Mouse (Mus musculus) liver, embryonic 16.5 days (tissue): ENCODE results near the gene Hsd17b2. TPM values are rescaled to one million over a fixed set of nuclear protein-coding genes. Genes with fewer than 3 reads are reported as not detected.

Source experiments
- ATAC-seq: fragments of 200-750 bp; cut with Nextera tagmentation; 2 replicates; pipeline ENCODE4 v1.8.0; 2017; ENCODE audit warnings: low read depth, mild to moderate bottlenecking, moderate number of reproducible peaks, moderate library complexity
- H3K27ac ChIP-seq: fragments of 300-500 bp; sonication (generic); 2 replicates; pipeline ENCODE4 v1.5.1; 2014; ENCODE audit warnings: mild to moderate bottlenecking, low read length
- H3K27me3 ChIP-seq: fragments of 300-500 bp; sonication (generic); 2 replicates; pipeline ENCODE4 v1.6.1; 2014; ENCODE audit warnings: low read depth, low read length, mixed read lengths; ENCODE audit not compliant: control insufficient read depth, insufficient read depth
- H3K36me3 ChIP-seq: fragments of 300-500 bp; sonication (generic); 2 replicates; pipeline ENCODE4 v1.6.1; 2014; ENCODE audit warnings: mild to moderate bottlenecking; ENCODE audit not compliant: control insufficient read depth, insufficient read depth
- H3K4me1 ChIP-seq: fragments of 300-500 bp; sonication (generic); 2 replicates; pipeline ENCODE4 v1.6.1; 2014; ENCODE audit warnings: low read depth, low read length, mixed read lengths; ENCODE audit not compliant: control insufficient read depth
- H3K4me2 ChIP-seq: fragments of 300-500 bp; sonication (generic); 2 replicates; pipeline ENCODE4 v1.6.1; 2014; ENCODE audit warnings: low read depth, low read length, mixed read lengths
- H3K4me3 ChIP-seq: fragments of 300-500 bp; sonication (generic); 2 replicates; pipeline ENCODE4 v1.5.1; 2014; ENCODE audit warnings: low read depth, mild to moderate bottlenecking, low read length
- H3K9ac ChIP-seq: fragments of 300-500 bp; sonication (generic); 2 replicates; pipeline ENCODE4 v1.6.1; 2014; ENCODE audit warnings: low read depth, low read length
- H3K9me3 ChIP-seq: fragments of 300-500 bp; sonication (generic); replicated peaks from 2 replicates; pipeline ENCODE4 v1.6.1; 2016; ENCODE audit warnings: low read length; ENCODE audit not compliant: control insufficient read depth
- WGBS: fragments of 180-500 bp; shearing (Covaris S2); extraction: QIAGEN DNeasy Blood & Tissue Kit; methylation state at CpG from one replicate; pipeline ENCODE4 v1.1.7; 2014; ENCODE audit not compliant: insufficient replicate concordance; 5-methylcytosine and 5-hydroxymethylcytosine counted together
- polyA plus RNA-seq: library from polyadenylated mRNA; unstranded; fragments of >200 nt; fragmentation: Nextera tagmentation; extraction: Ambion mirVana; gene quantifications from 2 replicates; pipeline ENCODE4 v1.2.1, GENCODE M21; 2015

Hsd17b2 gene
- polyA plus RNA-seq = 90.2 and 94.8 TPM in 2 replicates

DNA sequence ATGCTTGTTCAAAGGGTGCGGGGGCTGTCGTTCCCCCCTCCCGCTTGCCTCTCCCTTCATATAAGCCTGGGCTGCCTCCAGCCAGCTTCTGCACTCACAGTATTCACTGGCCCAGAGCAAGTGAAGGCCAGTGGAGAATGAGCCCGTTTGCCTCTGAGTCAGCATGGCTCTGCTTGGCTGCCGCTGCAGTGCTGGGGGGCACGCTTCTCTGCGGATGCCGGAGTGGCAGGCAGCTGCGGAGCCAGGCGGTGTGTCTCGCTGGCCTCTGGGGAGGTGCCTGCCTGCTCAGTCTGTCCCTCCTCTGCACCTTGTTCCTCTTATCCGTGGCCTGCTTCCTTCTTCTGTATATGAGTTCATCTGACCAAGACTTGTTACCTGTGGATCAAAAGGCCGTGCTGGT, at the start of gene Hsd17b2:
TSS of gene Hsd17b2 (plus strand) at position 46 of the 400 bp plus-strand sequence.
- no peaks in the 10 kb centered on the region; the same call in 1 of the 2 replicates for H3K4me1 ChIP-seq
- no peaks in the 10 kb centered on the region for H3K9me3 ChIP-seq
- peak within 1 kb of the TSS; percentile 54 for H3K4me3 ChIP-seq
- no peaks in the 10 kb centered on the region for H3K27me3 ChIP-seq
- ATAC-seq = peak; percentile 15; the same call in 1 of the 2 replicates
- H3K9ac ChIP-seq = peak within 1 kb of the TSS; percentile 51
- peak within 1 kb of the TSS; percentile 87 for H3K27ac ChIP-seq
- no peaks in the 10 kb centered on the region for H3K36me3 ChIP-seq
- 40% methylated on average over 13 of the region's 13 CpGs for WGBS
- H3K4me2 ChIP-seq = peak within 1 kb of the TSS; percentile 56

DNA sequence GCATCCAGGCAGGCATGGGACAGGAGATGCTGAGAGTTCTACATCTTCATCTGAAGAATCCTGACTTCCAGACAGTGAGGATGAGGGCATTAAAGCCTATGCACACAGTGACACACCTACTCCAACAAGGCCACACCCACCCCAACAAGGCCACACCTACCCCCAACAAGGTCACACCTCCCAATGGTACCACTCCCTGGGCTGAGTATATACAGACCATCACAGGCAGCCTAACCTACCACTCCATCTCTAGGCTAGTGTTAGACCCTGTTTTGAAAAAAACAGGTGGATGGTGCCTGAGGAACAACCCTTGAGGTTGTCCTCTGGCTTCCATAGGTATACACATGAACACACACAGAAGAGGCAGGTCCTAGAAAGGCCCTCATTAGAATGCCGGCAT, 49.4 kb upstream of the Hsd17b2 start:
- Histone ChIP-seq H3K36me3 (no peaks in the 10 kb centered on the region), H3K4me1 (no peaks in the 10 kb centered on the region), H3K4me2 (no peak overlapping the region), H3K9ac (no peak overlapping the region), H3K27ac (no peak overlapping the region), H3K27me3 (no peaks in the 10 kb centered on the region), H3K4me3 (no peak overlapping the region), H3K9me3 (peaks cover 7% of the 10 kb centered on the region; the same call in 1 of the 2 replicates)
- ATAC-seq = no peak
- WGBS = 83% methylated on average over 1 of the region's 1 CpGs

DNA sequence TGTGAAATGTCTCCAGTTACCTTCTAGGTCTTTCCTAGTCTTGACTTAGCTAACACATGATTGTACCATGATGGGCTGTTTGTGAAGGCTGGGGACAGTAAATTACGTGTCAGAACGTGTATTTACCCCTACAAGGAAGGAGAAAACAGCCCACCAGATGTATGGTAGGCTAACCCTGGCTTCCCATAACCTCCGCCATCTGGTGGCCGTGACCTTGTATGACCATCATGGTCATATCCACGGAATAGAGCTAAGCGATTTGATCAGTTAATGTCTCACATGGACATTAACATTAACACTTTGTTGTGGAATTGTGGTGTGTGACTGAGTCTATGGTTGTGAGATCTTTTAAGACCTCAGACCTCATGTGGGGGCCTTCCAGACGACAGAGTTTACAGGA, 42.7 kb upstream of the Hsd17b2 start:
- WGBS = 56% methylated on average over 7 of the region's 7 CpGs
- H3K27me3 ChIP-seq = no peaks in the 10 kb centered on the region
- ATAC-seq = no peak
- H3K4me3 ChIP-seq = no peak overlapping the region
- H3K27ac ChIP-seq = no peak overlapping the region
- no peak overlapping the region for H3K9ac ChIP-seq
- H3K4me2 ChIP-seq = no peak overlapping the region
- H3K9me3 ChIP-seq = no peaks in the 10 kb centered on the region
- H3K36me3 ChIP-seq = no peaks in the 10 kb centered on the region; the same call in 1 of the 2 replicates
- peaks cover 4% of the 10 kb centered on the region; the same call in 1 of the 2 replicates for H3K4me1 ChIP-seq

DNA sequence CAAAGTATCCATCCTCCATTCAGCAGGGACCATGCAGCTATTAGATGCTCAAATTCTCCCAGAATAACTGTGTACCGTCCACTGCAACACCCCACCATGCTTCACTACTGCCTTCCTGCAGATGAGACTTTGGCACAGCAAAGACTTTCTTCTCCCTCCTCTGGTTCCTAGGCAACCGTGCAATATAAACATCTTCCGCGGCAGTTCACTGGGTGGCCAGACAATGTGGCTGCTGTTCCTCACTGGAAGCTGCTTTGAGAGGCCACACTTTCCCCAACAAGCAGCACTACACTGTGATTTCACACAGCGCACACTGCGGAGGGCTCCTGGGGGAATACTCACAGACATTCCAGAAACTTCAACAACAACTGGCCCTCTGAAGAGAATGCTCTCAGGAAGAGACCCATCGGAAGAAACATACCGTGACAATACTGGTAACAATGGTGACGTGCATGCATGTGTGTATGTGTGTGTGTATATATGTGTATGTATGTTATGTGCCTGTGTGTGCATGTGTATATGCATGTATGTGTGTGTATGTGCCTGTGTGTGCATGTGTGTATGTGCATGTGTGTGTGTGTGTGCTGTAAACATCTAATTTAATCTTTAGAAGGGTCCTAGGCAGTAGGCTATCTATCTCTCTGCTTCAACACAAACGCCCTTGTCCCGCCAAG, 41.2 kb upstream of the Hsd17b2 start:
- no peak for ATAC-seq
- H3K9ac ChIP-seq = no peak overlapping the region
- peaks cover 4% of the 10 kb centered on the region; the same call in 1 of the 2 replicates for H3K4me1 ChIP-seq
- H3K4me2 ChIP-seq = no peak overlapping the region
- no peaks in the 10 kb centered on the region; the same call in 1 of the 2 replicates for H3K36me3 ChIP-seq
- no peak overlapping the region for H3K27ac ChIP-seq
- H3K9me3 ChIP-seq = no peaks in the 10 kb centered on the region
- WGBS = 48% methylated on average over 11 of the region's 11 CpGs
- H3K27me3 ChIP-seq = no peaks in the 10 kb centered on the region
- no peak overlapping the region for H3K4me3 ChIP-seq

DNA sequence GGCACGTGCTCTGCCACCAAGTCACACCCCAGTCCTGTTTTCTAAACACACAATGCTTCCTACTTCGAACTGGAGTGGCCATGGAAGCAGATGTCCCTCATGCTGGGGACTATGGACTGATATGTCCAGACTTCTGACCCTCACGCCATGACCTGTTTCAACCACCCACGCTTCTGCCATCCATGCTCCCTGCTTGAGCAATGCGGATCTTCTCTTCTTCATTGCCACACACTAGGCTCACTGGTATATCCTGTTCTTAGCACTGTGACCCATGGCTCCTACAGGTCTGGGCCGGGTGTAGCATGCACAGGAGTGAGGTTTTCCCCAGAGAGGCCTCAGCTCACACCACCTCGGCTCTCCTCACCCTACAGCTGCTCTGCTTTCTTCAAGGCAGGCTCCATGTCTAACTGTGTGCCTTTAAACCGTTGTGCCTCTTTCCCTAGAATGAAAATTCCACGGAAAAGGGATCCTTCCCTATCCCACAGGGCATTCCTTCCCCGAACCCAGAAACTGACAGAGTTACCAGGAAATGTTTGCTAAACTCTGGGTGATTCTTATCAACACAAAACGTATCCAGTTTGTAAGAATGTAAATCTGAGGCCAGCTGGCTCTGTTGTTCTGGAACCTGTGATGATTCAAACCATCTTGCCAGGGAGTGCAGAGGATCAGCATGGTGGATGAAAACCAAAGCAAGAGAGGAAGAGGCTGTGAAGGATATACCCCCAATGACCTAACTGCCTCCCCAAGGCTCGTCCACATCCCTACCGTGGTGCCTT, 34.2 kb upstream of the Hsd17b2 start:
- Histone ChIP-seq H3K27ac (no peak overlapping the region), H3K9me3 (no peaks in the 10 kb centered on the region), H3K9ac (no peak overlapping the region), H3K4me1 (no peaks in the 10 kb centered on the region; the same call in 1 of the 2 replicates), H3K4me2 (no peak overlapping the region), H3K36me3 (no peaks in the 10 kb centered on the region; the same call in 1 of the 2 replicates), H3K4me3 (no peak overlapping the region), H3K27me3 (no peaks in the 10 kb centered on the region)
- WGBS = 52% methylated on average over 13 of the region's 13 CpGs
- ATAC-seq = peak; percentile 78

DNA sequence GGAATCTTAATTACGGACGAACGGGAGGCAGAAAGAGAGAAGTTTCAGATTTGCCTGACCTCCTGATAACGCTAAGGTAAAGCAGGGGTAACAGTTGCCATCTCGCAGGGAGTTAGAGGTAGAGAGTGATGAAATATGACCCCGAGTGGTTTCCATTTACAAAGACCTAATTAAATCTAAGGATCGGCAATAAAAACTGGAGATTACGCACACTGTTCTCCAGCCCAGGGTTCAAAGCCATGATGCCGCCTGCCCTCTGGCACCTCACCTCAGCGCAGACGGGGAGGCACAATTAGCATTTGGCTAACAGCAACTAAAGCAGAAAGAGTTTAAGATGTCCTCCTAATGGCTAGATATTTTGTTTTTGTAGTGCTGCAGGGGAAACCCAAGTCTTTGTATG, 31.2 kb upstream of the Hsd17b2 start:
- H3K27me3 ChIP-seq = no peaks in the 10 kb centered on the region
- H3K9me3 ChIP-seq = no peaks in the 10 kb centered on the region
- no peaks in the 10 kb centered on the region for H3K36me3 ChIP-seq
- no peak overlapping the region for H3K4me2 ChIP-seq
- no peak overlapping the region for H3K27ac ChIP-seq
- H3K9ac ChIP-seq = no peak overlapping the region
- no peak for ATAC-seq
- no peaks in the 10 kb centered on the region; the same call in 1 of the 2 replicates for H3K4me1 ChIP-seq
- WGBS = 19% methylated on average over 11 of the region's 11 CpGs
- no peak overlapping the region for H3K4me3 ChIP-seq

DNA sequence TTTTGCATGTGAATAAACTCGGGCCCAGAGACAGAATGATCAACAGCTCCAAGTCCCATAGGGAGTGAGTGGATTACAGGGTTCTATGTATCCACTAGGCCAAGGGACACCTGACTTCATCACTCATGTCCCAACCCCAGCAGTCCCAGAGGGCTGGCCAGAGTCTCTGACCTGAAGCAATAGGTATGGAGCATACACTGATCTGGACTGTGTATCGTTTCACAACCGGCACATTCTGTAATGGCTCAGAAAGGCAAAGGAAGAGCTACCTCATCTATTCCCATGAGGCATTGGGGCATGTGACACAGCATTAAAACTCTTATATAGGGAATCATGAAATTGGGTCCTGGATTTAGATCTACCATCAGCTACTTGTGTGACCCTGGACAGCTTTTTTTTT, 29.1 kb upstream of the Hsd17b2 start:
- ATAC-seq = peak; percentile 75
- Histone ChIP-seq H3K4me2 (no peak overlapping the region), H3K9me3 (no peaks in the 10 kb centered on the region), H3K27ac (no peak overlapping the region), H3K4me1 (no peaks in the 10 kb centered on the region; the same call in 1 of the 2 replicates), H3K36me3 (no peaks in the 10 kb centered on the region), H3K4me3 (no peak overlapping the region), H3K9ac (no peak overlapping the region), H3K27me3 (no peaks in the 10 kb centered on the region)
- WGBS = 75% methylated on average over 3 of the region's 3 CpGs

DNA sequence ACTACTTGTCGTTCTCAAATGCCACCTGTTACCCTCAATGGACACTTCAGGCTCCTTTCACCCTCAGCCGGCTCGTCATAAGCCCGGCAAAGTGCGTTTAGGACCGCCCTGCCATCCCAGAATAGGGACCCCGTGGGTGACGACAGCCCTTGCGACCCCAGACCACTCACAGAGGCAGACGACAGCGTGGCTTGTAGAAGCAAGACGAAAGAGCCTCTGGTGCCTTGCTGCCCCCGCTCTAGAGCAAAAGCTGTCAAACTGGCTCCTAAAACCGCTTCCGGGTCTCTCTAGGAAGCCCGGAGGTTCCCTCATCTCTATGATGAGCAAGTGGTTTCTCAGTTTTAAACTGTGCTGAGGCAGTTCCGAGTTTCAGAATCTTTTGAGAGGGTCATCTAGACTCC, 28.3 kb upstream of the Hsd17b2 start, which contains the start of gene Sdr42e1:
TSS of gene Sdr42e1 (minus strand) at position 260 of the 401 bp plus-strand sequence.
- H3K9me3 ChIP-seq = no peaks in the 10 kb centered on the region
- no peak for ATAC-seq
- H3K4me2 ChIP-seq = peak within 1 kb of the TSS; percentile 44
- 9% methylated on average over 17 of the region's 17 CpGs for WGBS
- peak within 1 kb of the TSS; percentile 58 for H3K4me3 ChIP-seq
- H3K9ac ChIP-seq = peak within 1 kb of the TSS; percentile 55
- H3K27me3 ChIP-seq = no peaks in the 10 kb centered on the region
- no peaks in the 10 kb centered on the region; the same call in 1 of the 2 replicates for H3K4me1 ChIP-seq
- H3K36me3 ChIP-seq = no peaks in the 10 kb centered on the region
- H3K27ac ChIP-seq = no peak within 1 kb of the TSS

DNA sequence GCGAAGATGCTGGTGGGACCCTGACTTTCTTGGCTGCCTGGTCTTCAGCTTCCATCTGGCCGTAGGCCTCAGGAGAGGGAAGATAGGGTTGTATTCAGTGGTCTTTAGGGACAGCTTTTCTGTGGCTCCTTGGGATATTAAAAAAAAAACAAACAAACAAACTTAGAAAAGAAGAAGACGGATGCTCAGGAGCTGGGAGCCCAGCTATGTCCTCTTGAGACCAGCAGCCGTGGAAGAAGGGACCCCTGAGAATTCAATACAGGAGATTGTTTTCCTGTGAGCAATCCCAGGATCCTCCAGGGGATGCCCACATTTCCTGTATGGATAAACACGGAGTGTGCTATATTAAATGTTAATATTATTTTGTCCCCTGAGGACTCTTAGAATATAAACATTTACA, 26.5 kb upstream of the Hsd17b2 start:
- no peak overlapping the region for H3K4me3 ChIP-seq
- H3K9me3 ChIP-seq = no peaks in the 10 kb centered on the region; the same call in 1 of the 2 replicates
- no peak overlapping the region for H3K27ac ChIP-seq
- no peaks in the 10 kb centered on the region for H3K36me3 ChIP-seq
- ATAC-seq = no peak
- no peak overlapping the region for H3K4me2 ChIP-seq
- no peak overlapping the region for H3K9ac ChIP-seq
- 61% methylated on average over 5 of the region's 5 CpGs for WGBS
- no peaks in the 10 kb centered on the region for H3K27me3 ChIP-seq
- no peaks in the 10 kb centered on the region; the same call in 1 of the 2 replicates for H3K4me1 ChIP-seq
